Mouse (Mus musculus) intestine, embryonic 16.5 days (tissue): ENCODE measurements around the gene Lamtor1. TPM values are rescaled to one million over a fixed set of nuclear protein-coding genes. Genes with fewer than 3 reads are reported as not detected.
A peak's percentile ranks its signal among the peaks of the same experiment; 100 is the strongest.

Experiments used
- ATAC-seq: fragments of 200-750 bp; cut with Nextera tagmentation; 2 replicates; pipeline ENCODE4 v1.8.0; 2017; ENCODE audit warnings: moderate TSS enrichment, moderate library complexity
- H3K27ac ChIP-seq: fragments of 300-500 bp; sonication (generic); 2 replicates; pipeline ENCODE4 v1.5.1; 2014; ENCODE audit warnings: mild to moderate bottlenecking, low read length
- H3K27me3 ChIP-seq: fragments of 300-500 bp; sonication (generic); replicated peaks from 2 replicates; pipeline ENCODE4 v1.6.1; 2014; ENCODE audit warnings: low read length, control low read depth, mixed read lengths; ENCODE audit not compliant: control insufficient read depth, insufficient read depth
- H3K36me3 ChIP-seq: fragments of 300-500 bp; sonication (generic); 2 replicates; pipeline ENCODE4 v1.6.1; 2014; ENCODE audit warnings: low read length, control low read depth; ENCODE audit not compliant: control insufficient read depth, insufficient read depth
- H3K4me1 ChIP-seq: fragments of 300-500 bp; sonication (generic); 2 replicates; pipeline ENCODE4 v1.6.1; 2014; ENCODE audit warnings: low read length, control low read depth, mixed read lengths; ENCODE audit not compliant: control insufficient read depth, insufficient read depth
- H3K4me2 ChIP-seq: fragments of 300-500 bp; sonication (generic); 2 replicates; pipeline ENCODE4 v1.6.1; 2014; ENCODE audit warnings: low read depth, low read length, control low read depth
- H3K4me3 ChIP-seq: fragments of 300-500 bp; sonication (generic); 2 replicates; pipeline ENCODE4 v1.5.1; 2014; ENCODE audit warnings: mild to moderate bottlenecking, low read length
- H3K9ac ChIP-seq: fragments of 300-500 bp; sonication (generic); 2 replicates; pipeline ENCODE4 v1.6.1; 2014; ENCODE audit warnings: low read depth, low read length
- H3K9me3 ChIP-seq: fragments of 300-500 bp; sonication (generic); 2 replicates; pipeline ENCODE4 v1.6.1; 2016; ENCODE audit warnings: low read length, control low read depth; ENCODE audit not compliant: control insufficient read depth
- WGBS: fragments of 180-500 bp; shearing (Covaris S2); extraction: QIAGEN DNeasy Blood & Tissue Kit; methylation state at CpG from one replicate; pipeline ENCODE4 v1.1.7; 2014; 5-methylcytosine and 5-hydroxymethylcytosine counted together
- polyA plus RNA-seq: library from polyadenylated mRNA; unstranded; fragments of >200 nt; fragmentation: Nextera tagmentation; extraction: Ambion mirVana; gene quantifications from 2 replicates; pipeline ENCODE4 v1.2.1, GENCODE M21; 2015

Lamtor1 gene
- polyA plus RNA-seq, 1 experiment from 2014 or later: 236 TPM

DNA sequence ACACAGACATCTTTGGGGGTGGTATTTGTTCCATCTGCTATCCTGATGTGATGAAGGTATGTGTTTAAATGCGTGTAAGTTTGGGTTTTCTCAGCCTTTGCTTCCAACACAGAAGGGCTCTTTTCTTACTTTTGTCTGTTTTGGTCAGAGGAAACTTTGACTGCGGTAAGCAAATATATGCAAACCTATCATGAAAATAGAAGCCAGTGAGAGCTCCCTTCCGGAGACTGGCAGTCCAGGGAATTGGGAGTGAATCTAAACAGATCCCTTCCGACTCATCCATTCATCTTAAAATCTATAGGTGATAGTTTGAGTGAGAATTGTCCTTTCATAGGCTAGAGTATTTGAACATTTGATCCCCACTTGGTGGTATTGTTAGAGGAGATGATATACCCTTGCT is 17.2 kb upstream of the Lamtor1 start:
- ATAC-seq: no peak

DNA sequence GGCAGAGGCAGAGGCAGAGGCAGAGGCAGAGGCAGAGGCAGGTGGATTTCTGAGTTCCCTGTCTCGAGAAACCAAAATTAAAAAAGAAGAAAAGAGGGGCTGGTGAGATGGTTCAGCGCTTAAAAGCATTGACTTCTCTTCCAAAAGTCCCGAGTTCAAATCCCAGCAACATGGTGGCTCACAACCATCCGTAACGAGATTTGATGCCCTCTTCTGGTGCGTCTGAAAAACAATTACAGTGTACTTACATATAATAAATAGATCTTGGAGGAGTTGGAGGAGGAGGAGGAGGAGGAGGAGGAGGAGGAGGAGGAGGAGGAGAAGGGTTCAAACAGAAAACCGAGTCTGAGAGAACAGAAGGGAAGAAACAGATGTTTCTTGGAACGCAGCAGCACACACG is 10.0 kb upstream of the Lamtor1 start:
- Histone ChIP-seq H3K4me1 (no peaks in the 10 kb centered on the region; the same call in 1 of the 2 replicates), H3K36me3 (no peaks in the 10 kb centered on the region), H3K4me2 (peak overlapping the region; percentile 39), H3K27ac (peak overlapping the region; percentile 56), H3K27me3 (no peaks in the 10 kb centered on the region), H3K4me3 (peak overlapping the region; percentile 67), H3K9me3 (no peaks in the 10 kb centered on the region), H3K9ac (peak overlapping the region; percentile 60)
- 30% methylated on average over 9 of the region's 9 CpGs for WGBS
- ATAC-seq: peak; percentile 4

More for the DNA sequence above, 17.2 kb upstream of the Lamtor1 start:
- Histone ChIP-seq H3K9me3 (no peaks in the 10 kb centered on the region), H3K4me3 (no peak overlapping the region), H3K4me2 (no peak overlapping the region), H3K4me1 (no peaks in the 10 kb centered on the region), H3K9ac (no peak overlapping the region), H3K36me3 (no peaks in the 10 kb centered on the region), H3K27me3 (no peaks in the 10 kb centered on the region), H3K27ac (no peak overlapping the region)
- 84% methylated on average over 4 of the region's 4 CpGs for WGBS

DNA sequence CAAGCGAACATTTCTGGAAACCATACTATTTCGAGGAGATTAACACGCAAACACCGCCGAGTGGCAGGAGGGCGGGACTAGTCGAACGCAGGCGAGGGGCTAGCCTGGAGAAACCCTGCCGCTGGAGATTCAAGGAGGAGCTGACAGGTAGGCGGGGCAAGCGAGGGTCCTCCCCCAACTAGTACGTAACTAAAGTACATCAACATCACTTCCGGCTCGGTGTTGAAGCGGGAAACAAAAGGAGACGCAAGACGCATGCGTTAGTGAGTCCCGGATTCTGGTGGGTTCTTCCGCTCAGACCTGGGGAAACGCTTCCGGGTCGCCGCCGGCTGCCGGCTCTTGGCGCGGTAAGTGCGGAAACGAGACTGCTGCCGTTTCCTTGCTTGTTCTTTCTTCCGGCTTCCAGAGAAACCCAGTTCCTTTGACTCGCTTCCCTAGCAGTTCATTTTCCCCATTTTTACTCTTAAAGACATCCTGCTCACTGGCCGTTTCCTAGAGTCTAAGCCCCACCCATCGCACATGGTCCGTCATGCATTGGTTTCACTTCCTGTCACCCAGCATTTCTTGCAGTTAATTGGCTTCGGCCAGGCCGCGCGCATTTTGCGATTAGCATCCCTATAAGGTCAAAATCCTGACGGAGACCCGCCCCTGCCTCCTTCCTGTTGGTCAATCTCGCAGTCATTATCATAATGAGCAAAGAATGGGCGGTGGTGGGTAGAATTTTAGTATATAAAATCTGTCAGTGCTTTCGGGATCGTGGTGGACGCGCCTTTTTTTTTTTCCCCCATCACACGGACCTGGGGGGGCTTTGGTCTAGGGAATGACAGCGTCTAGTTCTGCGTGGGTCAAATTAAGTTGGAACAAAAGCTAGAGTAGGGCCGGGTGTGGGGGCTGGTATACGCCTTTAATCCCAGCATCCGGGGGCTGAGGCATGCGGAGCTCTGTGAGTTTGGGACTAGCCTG is 9.3 kb upstream of the Lamtor1 start:
- ATAC-seq: peak; percentile 99
- H3K9ac ChIP-seq: peak overlapping the region; percentile 69
- H3K4me1 ChIP-seq: no peaks in the 10 kb centered on the region; the same call in 1 of the 2 replicates
- H3K4me3 ChIP-seq: peak overlapping the region; percentile 67
- no peaks in the 10 kb centered on the region for H3K36me3 ChIP-seq
- WGBS: under 1% methylated on average over 57 of the region's 57 CpGs
- no peaks in the 10 kb centered on the region for H3K9me3 ChIP-seq
- H3K27ac ChIP-seq: peak overlapping the region; percentile 87
- H3K4me2 ChIP-seq: peak overlapping the region; percentile 61
- H3K27me3 ChIP-seq: no peaks in the 10 kb centered on the region

DNA sequence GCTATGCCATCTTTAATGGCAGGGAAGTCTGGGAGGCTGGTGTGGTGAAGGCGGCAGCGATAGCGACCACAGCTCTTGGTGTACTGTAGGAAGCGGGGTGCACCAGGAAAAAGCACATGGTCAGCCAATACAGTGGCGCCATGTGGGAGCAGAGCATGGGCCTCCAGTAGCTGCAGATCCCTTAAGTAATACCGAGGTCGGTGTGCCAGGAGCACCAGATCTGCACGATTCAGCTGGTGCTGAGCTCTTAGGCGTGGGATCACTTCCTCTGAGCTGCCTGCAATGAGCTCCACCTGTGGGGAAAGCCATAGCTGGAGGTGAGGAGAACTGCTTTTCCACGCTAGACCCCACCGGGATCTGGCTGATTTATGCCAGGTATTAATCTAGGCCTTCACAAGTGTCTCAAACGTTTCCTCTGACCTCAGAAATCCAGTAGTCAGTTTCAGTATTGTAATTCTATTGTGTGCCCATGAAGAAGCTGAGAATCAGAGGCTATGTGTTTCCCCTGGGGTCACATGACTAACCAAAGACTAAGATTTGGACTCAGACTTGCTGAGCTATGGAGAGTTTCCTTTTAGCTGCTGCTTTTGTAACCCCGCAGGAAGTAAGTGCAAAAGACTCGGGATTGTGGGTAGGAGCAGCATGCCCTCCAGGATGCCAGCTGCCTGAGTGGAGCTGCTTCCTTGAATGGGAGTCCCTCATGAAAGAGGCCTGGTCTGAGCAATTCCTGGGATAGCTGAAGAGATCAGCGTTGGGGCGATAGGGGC is 5.2 kb upstream of the Lamtor1 start:
- H3K9me3 ChIP-seq: no peaks in the 10 kb centered on the region
- no peak overlapping the region for H3K27ac ChIP-seq
- peak overlapping the region; percentile 14; the same call in 1 of the 2 replicates for H3K9ac ChIP-seq
- H3K4me3 ChIP-seq: no peak overlapping the region
- H3K27me3 ChIP-seq: no peaks in the 10 kb centered on the region
- WGBS: 93% methylated on average over 16 of the region's 16 CpGs
- no peak for ATAC-seq
- peaks cover 4% of the 10 kb centered on the region for H3K4me1 ChIP-seq
- H3K4me2 ChIP-seq: no peak overlapping the region
- H3K36me3 ChIP-seq: no peaks in the 10 kb centered on the region

DNA sequence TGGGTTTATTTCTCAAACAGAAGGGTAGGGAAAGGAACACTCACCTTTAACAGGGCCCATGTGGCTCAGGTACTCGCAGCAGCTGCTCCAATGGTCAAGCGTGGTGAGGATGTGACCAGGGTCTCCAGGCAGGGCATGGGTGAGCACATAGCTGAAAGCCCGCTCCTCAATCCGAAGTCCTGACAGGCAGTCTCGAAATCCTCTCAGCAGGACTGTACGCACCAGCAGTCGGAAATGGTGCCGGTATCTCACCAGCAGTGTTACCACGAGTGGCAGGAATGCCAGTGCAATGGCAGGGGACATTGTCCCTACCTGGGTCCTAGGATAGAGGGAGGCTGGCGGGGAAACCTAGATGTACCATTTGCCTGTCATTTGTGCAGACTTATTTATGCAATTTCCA is 3.7 kb upstream of the Lamtor1 start:
- peaks cover 9% of the 10 kb centered on the region for H3K4me1 ChIP-seq
- WGBS: 93% methylated on average over 10 of the region's 10 CpGs

DNA sequence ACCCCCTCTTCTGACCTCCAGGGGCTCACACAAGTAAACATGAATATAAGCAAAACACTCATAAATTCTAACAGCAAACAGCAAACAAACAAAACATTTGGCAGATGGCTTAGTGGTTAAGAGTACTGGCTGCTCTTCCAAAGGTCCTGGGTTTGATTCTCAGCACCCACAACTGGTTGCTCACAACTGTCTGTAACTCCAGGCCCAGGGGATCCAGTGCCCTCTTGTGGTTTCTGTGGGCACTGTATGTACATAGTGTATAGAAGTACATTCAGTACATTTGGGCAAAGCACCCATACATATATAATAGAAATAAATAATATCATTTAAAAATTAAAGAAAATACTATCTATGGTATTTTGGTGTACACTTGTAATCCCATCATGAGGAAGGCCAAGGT is 2.9 kb upstream of the Lamtor1 start:
- H3K4me1 ChIP-seq: peaks cover 14% of the 10 kb centered on the region
- H3K4me2 ChIP-seq: no peak overlapping the region
- H3K27me3 ChIP-seq: no peaks in the 10 kb centered on the region
- no peak overlapping the region for H3K27ac ChIP-seq
- no peaks in the 10 kb centered on the region for H3K36me3 ChIP-seq
- no peak for ATAC-seq
- H3K9ac ChIP-seq: no peak overlapping the region
- H3K4me3 ChIP-seq: no peak overlapping the region
- no peaks in the 10 kb centered on the region for H3K9me3 ChIP-seq

More for the DNA sequence above, 3.7 kb upstream of the Lamtor1 start:
- Histone ChIP-seq H3K27me3 (no peaks in the 10 kb centered on the region), H3K36me3 (no peaks in the 10 kb centered on the region), H3K27ac (no peak overlapping the region), H3K9ac (no peak overlapping the region), H3K4me2 (no peak overlapping the region), H3K9me3 (no peaks in the 10 kb centered on the region), H3K4me3 (no peak overlapping the region)
- no peak for ATAC-seq

DNA sequence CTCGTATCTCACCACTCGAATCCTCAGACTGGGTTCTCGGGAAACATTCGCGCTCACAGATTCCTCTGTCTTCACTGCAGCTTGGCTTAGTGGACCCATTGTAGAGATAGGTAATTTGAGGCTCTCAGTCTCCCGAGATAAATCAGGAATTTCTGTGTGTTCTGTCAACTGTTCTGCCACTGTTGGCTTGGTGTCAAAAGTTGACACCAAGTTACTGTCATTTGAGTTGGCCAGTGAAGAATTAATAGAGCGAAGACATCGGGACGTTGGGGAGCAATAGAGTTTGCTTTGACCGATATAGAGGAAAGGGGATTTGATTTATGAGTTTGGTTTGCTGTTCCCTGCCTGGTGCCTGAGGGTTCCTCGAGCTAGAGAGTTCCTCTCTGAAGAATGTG is 580 bp downstream of the Lamtor1 start, which contains the start of gene Tomt:
TSS of gene Tomt (minus strand) at position 73 of the 395 bp plus-strand sequence.
- 9% methylated on average over 11 of the region's 11 CpGs for whole genome bisulfite sequencing
- H3K9ac ChIP-seq: peak within 1 kb of the TSS; percentile 95
- H3K4me1 ChIP-seq: peaks cover 21% of the 10 kb centered on the region
- ATAC-seq: no peak
- no peaks in the 10 kb centered on the region for H3K27me3 ChIP-seq
- peak within 1 kb of the TSS; percentile 99 for H3K27ac ChIP-seq
- H3K4me2 ChIP-seq: peak within 1 kb of the TSS; percentile 68
- peaks cover 9% of the 10 kb centered on the region for H3K36me3 ChIP-seq
- peak within 1 kb of the TSS; percentile 91 for H3K4me3 ChIP-seq
- no peaks in the 10 kb centered on the region for H3K9me3 ChIP-seq

DNA sequence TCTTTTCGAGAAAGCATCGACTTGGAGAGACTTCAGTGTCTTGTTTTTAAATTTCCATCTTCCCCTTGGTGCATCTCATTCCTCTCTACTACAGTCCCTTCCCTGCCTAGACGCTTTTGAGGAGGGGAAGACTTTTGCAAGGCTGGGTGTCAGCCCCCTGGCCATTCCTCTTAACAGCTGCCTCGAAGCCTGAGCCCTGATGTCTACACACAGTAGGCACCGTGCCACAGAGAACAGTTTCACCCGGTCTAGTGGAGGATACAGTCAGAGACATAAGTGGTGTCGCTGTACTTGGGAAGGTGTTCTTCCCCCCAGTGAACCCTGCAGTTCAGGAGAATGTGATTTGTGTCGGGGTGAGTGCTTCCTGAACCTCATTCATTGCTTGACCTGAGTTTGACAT is 992 bp downstream of the Lamtor1 start:
- H3K9ac ChIP-seq: peak overlapping the region; percentile 95
- H3K27me3 ChIP-seq: no peaks in the 10 kb centered on the region
- H3K36me3 ChIP-seq: peaks cover 9% of the 10 kb centered on the region
- H3K4me3 ChIP-seq: peak overlapping the region; percentile 91
- H3K4me1 ChIP-seq: peaks cover 21% of the 10 kb centered on the region
- no peak for ATAC-seq
- H3K4me2 ChIP-seq: peak overlapping the region; percentile 68
- WGBS: 59% methylated on average over 8 of the region's 8 CpGs
- no peaks in the 10 kb centered on the region for H3K9me3 ChIP-seq
- peak overlapping the region; percentile 99 for H3K27ac ChIP-seq

DNA sequence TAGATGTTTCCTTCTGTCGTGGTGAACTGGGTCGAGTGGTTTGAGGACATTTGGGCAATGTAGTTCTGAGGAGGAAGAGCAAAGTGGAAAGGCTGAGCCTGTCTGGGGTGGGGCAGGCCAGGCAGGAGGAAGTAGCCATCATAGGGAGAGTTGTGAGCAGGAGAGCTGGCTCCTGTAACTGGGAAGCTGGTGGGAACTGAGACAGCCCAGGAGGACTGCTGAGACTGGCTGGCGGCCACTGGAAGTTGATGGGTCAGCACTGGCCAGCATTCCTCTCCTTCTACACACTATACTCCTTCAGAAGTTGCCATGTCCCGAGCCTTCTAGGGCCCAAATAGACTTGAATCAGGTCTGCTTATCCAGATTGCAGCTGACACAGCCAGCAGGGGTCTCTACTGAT is 2.7 kb downstream of the Lamtor1 start:
- Histone ChIP-seq H3K4me3 (no peak overlapping the region), H3K27me3 (no peaks in the 10 kb centered on the region), H3K27ac (0 out of 2 replicates have a peak overlapping the region, but pooled peaks have one; percentile 14), H3K36me3 (peaks cover 14% of the 10 kb centered on the region), H3K4me1 (peaks cover 21% of the 10 kb centered on the region), H3K4me2 (0 out of 2 replicates have a peak overlapping the region, but pooled peaks have one; percentile 16), H3K9ac (0 out of 2 replicates have a peak overlapping the region, but pooled peaks have one; percentile 22), H3K9me3 (no peaks in the 10 kb centered on the region)
- ATAC-seq: no peak
- 67% methylated on average over 4 of the region's 4 CpGs for WGBS
